Mouse (Mus musculus) limb, embryonic 11.5 days (tissue): ENCODE measurements at regions not wholly inside any gene's neighbourhood (a gene's known extent, or its start where the extent isn't known, plus 50 kb on each side); places are given as distances from the start of the nearest gene placed in this dataset.

ENCODE experiments used
- ATAC-seq: fragments of 200-750 bp; cut with Nextera tagmentation; 2 replicates; pipeline ENCODE4 v1.8.0; 2017; ENCODE audit warnings: low read depth; ENCODE audit not compliant: insufficient number of reproducible peaks, low FRiP score, low TSS enrichment
- DNase-seq: peaks from one replicate; pipeline ENCODE4 v3.0.0-alpha.2; 2015; ENCODE audit warnings: low spot score
- H3K27ac ChIP-seq: fragments of 300-500 bp; sonication (generic); replicated peaks from 2 replicates; pipeline ENCODE4 v1.5.1; 2014; ENCODE audit warnings: low read depth, mild to moderate bottlenecking, low read length
- H3K27me3 ChIP-seq: fragments of 300-500 bp; sonication (generic); 2 replicates; pipeline ENCODE4 v1.6.1; 2014; ENCODE audit warnings: mild to moderate bottlenecking, low read length, mixed read lengths; ENCODE audit not compliant: control insufficient read depth, insufficient read depth
- H3K36me3 ChIP-seq: fragments of 300-500 bp; sonication (generic); 2 replicates; pipeline ENCODE4 v1.6.1; 2014; ENCODE audit warnings: mild to moderate bottlenecking, low read length, moderate library complexity, mixed read lengths; ENCODE audit not compliant: control insufficient read depth, insufficient read depth
- H3K4me1 ChIP-seq: fragments of 300-500 bp; sonication (generic); 2 replicates; pipeline ENCODE4 v1.6.1; 2014; ENCODE audit warnings: low read length, mixed read lengths; ENCODE audit not compliant: control insufficient read depth, insufficient read depth
- H3K4me2 ChIP-seq: fragments of 300-500 bp; sonication (generic); 2 replicates; pipeline ENCODE4 v1.6.1; 2014; ENCODE audit warnings: low read depth, mild to moderate bottlenecking, moderate library complexity; ENCODE audit not compliant: severe bottlenecking
- H3K4me3 ChIP-seq: fragments of 300-500 bp; sonication (generic); 2 replicates; pipeline ENCODE4 v1.5.1; 2014; ENCODE audit warnings: low read depth, low read length
- H3K9ac ChIP-seq: fragments of 300-500 bp; sonication (generic); 2 replicates; pipeline ENCODE4 v1.6.1; 2014; ENCODE audit warnings: mild to moderate bottlenecking, low read length
- H3K9me3 ChIP-seq: fragments of 300-500 bp; sonication (generic); 2 replicates; pipeline ENCODE4 v1.6.1; 2016; ENCODE audit warnings: low read length; ENCODE audit not compliant: control insufficient read depth
- WGBS: fragments of 180-500 bp; shearing (Covaris S2); extraction: QIAGEN DNeasy Blood & Tissue Kit; methylation state at CpG from one replicate; pipeline ENCODE4 v1.1.7; 2014; 5-methylcytosine and 5-hydroxymethylcytosine counted together

- Histone ChIP-seq H3K9ac (no peak overlapping the region), H3K27me3 (no peaks in the 10 kb centered on the region), H3K4me3 (no peak overlapping the region), H3K4me1 (no peaks in the 10 kb centered on the region), H3K36me3 (no peaks in the 10 kb centered on the region), H3K9me3 (no peaks in the 10 kb centered on the region), H3K4me2 (no peak overlapping the region), H3K27ac (no peak overlapping the region)
- 67% methylated on average over 1 of the region's 1 CpGs for WGBS
- ATAC-seq, result no peak
- no peak for DNase-seq
Measured at GRCm38 (mm10) chr10:29594969-29595368, 59.3 kb upstream of the Rspo3 start.

DNA sequence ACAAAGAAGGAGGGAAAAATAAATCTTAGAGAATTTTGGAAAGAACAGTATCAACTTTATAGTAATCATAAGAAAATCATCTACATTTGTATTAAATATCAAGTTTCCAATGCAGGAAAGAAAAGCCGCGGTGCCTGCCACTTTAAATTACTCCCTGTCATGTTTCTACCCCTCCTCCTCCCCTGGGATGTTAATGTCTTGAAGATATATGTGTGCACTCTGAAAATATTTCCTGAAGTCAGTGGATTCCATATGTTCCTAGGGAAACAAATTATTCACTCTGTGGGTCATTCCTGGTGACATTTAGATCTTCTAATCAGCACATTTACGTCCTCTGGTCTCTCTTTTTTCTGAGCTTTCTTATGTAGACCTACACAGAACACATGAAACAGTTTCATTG, 57.2 kb upstream of the Rspo3 start:
- H3K9me3 ChIP-seq, result no peaks in the 10 kb centered on the region
- no peaks in the 10 kb centered on the region for H3K27me3 ChIP-seq
- DNase-seq (no peak), ATAC-seq (no peak)
- no peak overlapping the region for H3K4me2 ChIP-seq
- no peak overlapping the region for H3K4me3 ChIP-seq
- H3K9ac ChIP-seq, result no peak overlapping the region
- H3K4me1 ChIP-seq, result no peaks in the 10 kb centered on the region
- no peak overlapping the region for H3K27ac ChIP-seq
- WGBS, result 35% methylated on average over 3 of the region's 3 CpGs
- H3K36me3 ChIP-seq, result no peaks in the 10 kb centered on the region

- no peaks in the 10 kb centered on the region for H3K9me3 ChIP-seq
- no peak overlapping the region for H3K9ac ChIP-seq
- DNase-seq, result no peak
- no peak overlapping the region for H3K4me3 ChIP-seq
- no peak overlapping the region for H3K4me2 ChIP-seq
- H3K27ac ChIP-seq, result no peak overlapping the region
- ATAC-seq, result no peak
- H3K27me3 ChIP-seq, result no peaks in the 10 kb centered on the region
- H3K4me1 ChIP-seq, result no peaks in the 10 kb centered on the region
- H3K36me3 ChIP-seq, result no peaks in the 10 kb centered on the region
Measured at GRCm38 (mm10) chr10:29590187-29590586, 54.5 kb upstream of the Rspo3 start.

DNA sequence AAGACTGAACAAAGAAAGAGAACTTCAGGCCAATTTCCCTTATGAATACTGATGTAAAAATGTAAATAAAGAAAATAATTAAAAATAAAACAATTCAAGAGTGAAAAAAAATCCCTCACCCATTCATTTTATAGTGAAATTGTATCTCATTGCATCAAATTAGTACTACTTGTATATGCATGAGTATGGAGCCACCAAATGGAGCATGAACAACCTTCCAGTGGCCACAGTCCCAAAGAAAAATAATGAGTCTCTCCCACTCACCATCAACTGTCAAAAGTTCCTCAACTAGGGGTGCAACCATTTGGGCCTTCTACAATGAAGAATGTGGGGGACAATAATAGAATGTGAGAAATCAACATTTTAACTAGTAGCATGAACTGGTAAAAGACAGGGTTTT, 54.1 kb upstream of the Rspo3 start:
- H3K27me3 ChIP-seq, result no peaks in the 10 kb centered on the region
- no peaks in the 10 kb centered on the region for H3K36me3 ChIP-seq
- no peak for DNase-seq
- ATAC-seq, result no peak
- no peaks in the 10 kb centered on the region for H3K4me1 ChIP-seq
- no peak overlapping the region for H3K27ac ChIP-seq
- no peaks in the 10 kb centered on the region for H3K9me3 ChIP-seq
- no peak overlapping the region for H3K9ac ChIP-seq
- H3K4me2 ChIP-seq, result no peak overlapping the region
- no peak overlapping the region for H3K4me3 ChIP-seq
